ENCODE assay signal across 30 mouse cellular contexts in genomic region chr11:115228430-115228829, GRCm38 (mm10). TPM values are rescaled to one million over a fixed set of nuclear protein-coding genes. Genes with fewer than 3 reads are reported as not detected.
DNase-seq lines count a peak whose midpoint lies in the region; ATAC-seq and TF ChIP-seq lines count a peak whose summit lies in the region.
"Had no signal": no experiment of that assay in that cellular context is flagged by ENCODE, and none has a peak within 500 bp of the region (broad histone marks: within the 10 kb centered on the region; RNA-seq: fewer than 3 reads in every experiment).

No protein-coding gene starts in this region.

- peak overlapping the region; percentile 36 for H3K4me3 ChIP-seq in gastrocnemius, adult 2 months
- H3K4me3 ChIP-seq in layer of hippocampus, adult 2 months: no peak overlapping the region
- H3K4me3 ChIP-seq: embryonic facial prominence, embryonic 15.5 days; forebrain, embryonic 13.5 days; hindbrain, embryonic 13.5 days had no signal

- intact Hi-C loops in gastrocnemius, adult 2 months (cut with DNase I): no loop called here

- no peak for TF ChIP-seq CTCF in gastrocnemius, adult 2 months (IDR thresholded peaks at IDR 0.05)
- TF ChIP-seq CTCF in layer of hippocampus, adult 2 months (conservative IDR thresholded peaks at IDR 0.05): no peak

- DNase-seq in adrenal gland, postnatal 10 days: peak; percentile 25
- DNase-seq in adrenal gland, adult 18-20 months (ENCODE audit: low spot score in 2 of 2): no peak
- DNase-seq in gastrocnemius, adult 2 months: peak; percentile 80
- no peak for DNase-seq in gastrocnemius, postnatal 4 days (ENCODE audit: low spot score in 2 of 2)
- no peak for DNase-seq in layer of hippocampus, adult 2 months (ENCODE audit: low spot score in 2 of 2)
- DNase-seq in layer of hippocampus, postnatal 25 days (ENCODE audit: extremely low spot score in 1 of 2, low spot score in 1 of 2): no peak
- DNase-seq: adrenal gland, postnatal 14 days; cerebellum, adult 2 months; gastrocnemius, postnatal 10 days; heart, postnatal 36 days; kidney, adult 9 months; kidney, postnatal 10 days; layer of hippocampus, adult 9-11 months; liver; lung, adult 2 months; lung, postnatal 10 days; midbrain, embryonic 14.5 days; right cerebral cortex, postnatal 4 days; thymus, adult 2 months; thymus, postnatal 36 days had no signal

- H3K27ac ChIP-seq in gastrocnemius, adult 2 months: peak overlapping the region; percentile 82
- H3K27ac ChIP-seq in layer of hippocampus, adult 2 months: peak overlapping the region; percentile 87
- H3K27ac ChIP-seq: embryonic facial prominence, embryonic 15.5 days; hindbrain, embryonic 13.5 days; liver, embryonic 14.5 days; macrophage had no signal

- ATAC-seq in monocyte, adult 5-6 weeks (replicated peaks; ENCODE audit: insufficient number of reproducible peaks, low FRiP score, low TSS enrichment, poor library complexity, severe bottlenecking): no peak
- ATAC-seq: forebrain, embryonic 13.5 days; intestine, postnatal 0 days; Patski had no signal

RNA-seq across cellular contexts. Expression of gene Grin2c, which starts 38.6 kb away (rescaled TPM):
- under 1 TPM; 0.61 to 0.75 TPM for total RNA-seq in adrenal gland, postnatal 10 days (2021)
- total RNA-seq in adrenal gland, adult 18-20 months (2021): 10 to 100 TPM in 1 of 2 experiments, 1 to 10 TPM in 1; 2.2 to 10.6 TPM
- under 1 TPM in 1 of 2 experiments, not detected in 1; 0.06 TPM for total RNA-seq in gastrocnemius, adult 2 months (2021)
- not detected for total RNA-seq in gastrocnemius, postnatal 4 days (2021)
- 10 to 100 TPM; 47.4 to 47.5 TPM for total RNA-seq in layer of hippocampus, adult 2 months (2021)
- 10 to 100 TPM; 47.3 to 47.4 TPM for total RNA-seq in layer of hippocampus, postnatal 25 days (2021)
- total RNA-seq in monocyte, adult 5-6 weeks (2017): not detected in 3 replicates
- total RNA-seq: megakaryocyte-erythroid progenitor cell, adult 5-6 weeks; MEL had no signal

RNA-seq across cellular contexts. Expression of gene Nat9, which starts 40.8 kb away (rescaled TPM):
- total RNA-seq in adrenal gland, postnatal 10 days (2021): 10 to 100 TPM; 27.4 to 28.4 TPM
- total RNA-seq in adrenal gland, adult 18-20 months (2021): 10 to 100 TPM; 26.2 to 27.6 TPM
- 10 to 100 TPM; 12.7 to 16.3 TPM for total RNA-seq in gastrocnemius, adult 2 months (2021)
- 10 to 100 TPM; 16.4 to 17.9 TPM for total RNA-seq in gastrocnemius, postnatal 4 days (2021)
- 10 to 100 TPM; 20.5 to 20.6 TPM for total RNA-seq in layer of hippocampus, adult 2 months (2021)
- 10 to 100 TPM; 16.6 to 21.3 TPM for total RNA-seq in layer of hippocampus, postnatal 25 days (2021)
- 25.4 to 39.9 TPM (median 37.8 TPM) in 3 replicates for total RNA-seq in monocyte, adult 5-6 weeks (2017)

RNA-seq across cellular contexts. Expression of gene Tmem104, which starts 41.1 kb away (rescaled TPM):
- 10 to 100 TPM in 1 of 2 experiments, 1 to 10 TPM in 1; 9.5 to 15.7 TPM for total RNA-seq in adrenal gland, postnatal 10 days (2021)
- 10 to 100 TPM; 20.3 to 20.7 TPM for total RNA-seq in adrenal gland, adult 18-20 months (2021)
- total RNA-seq in gastrocnemius, adult 2 months (2021): 1 to 10 TPM; 7.3 to 7.4 TPM
- total RNA-seq in gastrocnemius, postnatal 4 days (2021): 1 to 10 TPM; 8.5 to 9.8 TPM
- total RNA-seq in layer of hippocampus, adult 2 months (2021): 10 to 100 TPM; 18.1 to 20.1 TPM
- total RNA-seq in layer of hippocampus, postnatal 25 days (2021): 10 to 100 TPM; 19.0 to 19.4 TPM
- 12.1 to 32.4 TPM (median 17.3 TPM) in 3 replicates for total RNA-seq in monocyte, adult 5-6 weeks (2017)

RNA-seq across cellular contexts. Expression of gene Fdxr, which starts 48.4 kb away (rescaled TPM):
- total RNA-seq in adrenal gland, postnatal 10 days (2021): 100 to 1,000 TPM; 368 to 383 TPM
- total RNA-seq in adrenal gland, adult 18-20 months (2021): 1,000 to 10,000 TPM; 1,063 to 1,343 TPM
- total RNA-seq in gastrocnemius, adult 2 months (2021): 1 to 10 TPM; 2.9 to 4.4 TPM
- 1 to 10 TPM; 6.7 to 7.7 TPM for total RNA-seq in gastrocnemius, postnatal 4 days (2021)
- 10 to 100 TPM; 22.4 to 22.5 TPM for total RNA-seq in layer of hippocampus, adult 2 months (2021)
- 10 to 100 TPM; 18.6 to 21.2 TPM for total RNA-seq in layer of hippocampus, postnatal 25 days (2021)
- total RNA-seq in monocyte, adult 5-6 weeks (2017): 8.4 to 14.8 TPM (median 11.7 TPM) in 3 replicates

Comparison
In these comparisons a context has a peak if more than half of its experiments do, and no peak if none do; other contexts are left out.
1. DNase-seq: peak in adrenal gland, postnatal 10 days (single experiment) and gastrocnemius, adult 2 months (single experiment); none in adrenal gland, adult 18-20 months (0 of 2), gastrocnemius, postnatal 4 days (0 of 2), layer of hippocampus, adult 2 months (0 of 2) and layer of hippocampus, postnatal 25 days (0 of 2).
2. RNA of gene Grin2c, which starts 38.6 kb away (total RNA-seq): 47.4 to 47.5 TPM in layer of hippocampus, adult 2 months and 47.3 to 47.4 TPM in layer of hippocampus, postnatal 25 days; 2.2 to 10.6 TPM in adrenal gland, adult 18-20 months, 0.61 to 0.75 TPM in adrenal gland, postnatal 10 days, 0.06 TPM in gastrocnemius, adult 2 months, not detected in gastrocnemius, postnatal 4 days and not detected in monocyte, adult 5-6 weeks; every median in the first group is over 4 times any median in the second.